Mouse (Mus musculus) megakaryocyte-erythroid progenitor cell, adult 5-6 weeks (primary cell): ENCODE data around the gene Morc2b. TPM values are rescaled to one million over a fixed set of nuclear protein-coding genes. Genes with fewer than 3 reads are reported as not detected.
"Not testable (repeated sequence)": the region's sequence is repeated elsewhere in the genome, so short reads cannot be mapped to it uniquely, and the experiment has no call there.

Experiments
- ATAC-seq: replicated peaks from 2 replicates; pipeline ENCODE4 v1.8.0; 2016; ENCODE audit warnings: mild to moderate bottlenecking, inconsistent platforms; ENCODE audit not compliant: severe bottlenecking, poor library complexity, low FRiP score, low TSS enrichment
- total RNA-seq, 2 experiments: library from RNA; stranded (forward) in 1 of 2; stranded (reverse) in 1 of 2; fragments of 200-1000, 215-1000 nt in 1 of 2; fragments of >200 nt in 1 of 2; fragmentation: Nextera tagmentation in 1 of 2; gene quantifications; 2 replicates each; pipeline ENCODE4 v1.2.3; 2014 to 2017

Morc2b gene
- total RNA-seq (2014; fragmentation: Nextera tagmentation) (not detected in 2 replicates), total RNA-seq (2017) (not detected in 2 replicates)

DNA sequence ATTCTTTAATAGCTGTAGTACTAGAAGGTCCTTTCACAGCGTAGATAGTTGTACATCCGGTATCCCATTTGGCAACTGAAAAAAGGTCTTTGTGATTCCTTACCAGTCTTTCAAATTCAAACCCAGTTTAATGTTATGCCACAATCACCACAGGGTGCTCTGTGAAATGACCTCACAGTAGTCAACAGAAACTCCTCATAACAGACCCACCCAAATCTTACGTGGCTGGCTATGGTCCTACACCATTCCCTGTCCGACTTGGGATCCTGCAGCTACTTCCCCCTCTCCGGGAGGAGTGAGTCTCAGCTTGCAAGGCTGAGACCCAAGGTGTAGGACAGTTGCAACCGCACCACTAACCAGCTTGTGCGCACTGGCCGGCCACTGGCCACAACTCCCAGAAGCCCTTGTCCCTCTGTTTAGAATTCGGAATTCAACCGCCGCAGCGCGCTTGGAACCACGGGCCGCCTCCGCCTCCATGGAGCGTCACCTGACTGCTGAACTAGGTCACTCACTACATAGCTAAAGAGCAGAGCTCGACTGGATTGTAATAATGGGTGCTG lies at the start of gene Morc2b:
TSS of gene Morc2b (minus strand) at position 423 of the 560 bp plus-strand sequence.
- ATAC-seq, result no peak

DNA sequence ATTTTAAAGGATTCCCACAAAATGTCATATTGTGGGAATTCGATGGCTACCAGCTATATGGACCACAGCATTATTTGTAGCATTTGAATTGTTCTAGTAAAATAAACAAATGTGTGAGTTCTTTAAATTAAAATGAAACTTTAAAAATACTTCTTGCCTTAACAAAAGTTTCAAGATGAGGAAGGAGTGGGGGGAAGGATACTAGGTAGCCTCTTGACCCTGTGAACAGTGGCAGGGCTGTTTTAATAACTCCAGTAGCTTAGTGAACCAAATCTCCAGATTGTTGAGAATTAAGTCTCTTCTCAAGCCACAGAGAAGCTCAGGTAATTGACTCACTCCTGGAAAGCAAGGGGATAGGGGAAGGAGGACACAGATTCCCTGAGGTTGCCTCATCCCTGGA lies 28.7 kb upstream of the Morc2b start, which contains the start of gene Olfr55:
TSS of gene Olfr55 (plus strand) at position 301 of the 400 bp plus-strand sequence.
- ATAC-seq, result not testable (repeated sequence)

DNA sequence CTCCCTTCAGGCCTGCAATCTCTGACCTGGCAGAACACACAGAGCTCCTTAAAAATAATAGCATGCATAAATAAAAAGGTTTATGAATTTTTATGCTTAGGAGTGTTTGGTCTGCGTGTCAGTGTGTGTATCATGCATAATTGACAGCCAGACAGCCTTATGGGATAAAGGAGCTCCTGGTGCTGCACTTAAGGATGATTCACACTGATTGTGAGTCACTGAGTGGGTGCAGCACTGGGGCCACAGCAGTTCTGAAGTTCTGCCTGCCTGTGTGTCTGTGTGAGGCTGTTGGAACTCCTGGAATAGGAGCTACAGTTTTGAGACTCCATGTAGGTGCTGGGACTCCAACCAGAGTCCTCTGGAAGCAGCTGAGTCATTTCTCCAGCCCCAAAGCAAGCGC lies 13.2 kb downstream of the Morc2b start:
- no peak for ATAC-seq

DNA sequence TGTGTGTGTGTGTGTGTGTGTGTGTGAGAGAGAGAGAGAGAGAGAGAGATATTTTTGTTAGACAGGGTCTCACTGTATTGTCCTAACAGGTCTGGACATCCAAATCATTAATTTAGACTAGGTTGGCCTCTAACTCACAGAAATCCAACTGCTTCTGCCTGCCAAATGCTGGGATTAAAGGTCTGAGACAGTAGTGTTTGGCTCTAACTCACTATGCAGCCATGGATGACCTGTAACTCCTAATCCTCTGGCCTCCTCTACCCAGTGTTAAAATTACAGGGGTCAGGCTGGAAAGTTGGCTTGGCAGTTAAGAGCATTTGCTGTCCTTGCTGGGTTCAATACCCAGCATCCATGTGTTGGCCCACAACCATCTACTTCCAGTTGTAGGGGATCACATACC lies 14.9 kb downstream of the Morc2b start:
- no peak for ATAC-seq

DNA sequence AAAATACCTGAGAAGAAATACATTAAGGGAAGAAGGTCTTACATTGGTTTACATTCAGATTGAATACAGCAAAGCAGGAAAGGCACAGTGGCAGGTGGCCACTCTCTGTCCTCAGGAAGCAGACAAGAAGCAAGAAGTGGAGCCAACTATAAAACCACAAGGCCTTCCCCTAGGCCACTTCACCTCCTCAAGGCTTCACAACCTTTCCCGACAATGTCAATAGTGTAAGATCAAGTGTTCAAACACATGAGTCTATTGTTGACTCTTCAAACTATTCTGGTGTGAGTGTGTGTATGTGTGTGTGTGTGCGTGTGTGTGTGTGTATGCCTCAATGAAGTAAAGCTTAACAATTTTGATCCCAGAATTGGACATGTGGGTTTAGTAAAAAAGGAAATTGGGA lies 42.1 kb downstream of the Morc2b start:
- no peak for ATAC-seq

DNA sequence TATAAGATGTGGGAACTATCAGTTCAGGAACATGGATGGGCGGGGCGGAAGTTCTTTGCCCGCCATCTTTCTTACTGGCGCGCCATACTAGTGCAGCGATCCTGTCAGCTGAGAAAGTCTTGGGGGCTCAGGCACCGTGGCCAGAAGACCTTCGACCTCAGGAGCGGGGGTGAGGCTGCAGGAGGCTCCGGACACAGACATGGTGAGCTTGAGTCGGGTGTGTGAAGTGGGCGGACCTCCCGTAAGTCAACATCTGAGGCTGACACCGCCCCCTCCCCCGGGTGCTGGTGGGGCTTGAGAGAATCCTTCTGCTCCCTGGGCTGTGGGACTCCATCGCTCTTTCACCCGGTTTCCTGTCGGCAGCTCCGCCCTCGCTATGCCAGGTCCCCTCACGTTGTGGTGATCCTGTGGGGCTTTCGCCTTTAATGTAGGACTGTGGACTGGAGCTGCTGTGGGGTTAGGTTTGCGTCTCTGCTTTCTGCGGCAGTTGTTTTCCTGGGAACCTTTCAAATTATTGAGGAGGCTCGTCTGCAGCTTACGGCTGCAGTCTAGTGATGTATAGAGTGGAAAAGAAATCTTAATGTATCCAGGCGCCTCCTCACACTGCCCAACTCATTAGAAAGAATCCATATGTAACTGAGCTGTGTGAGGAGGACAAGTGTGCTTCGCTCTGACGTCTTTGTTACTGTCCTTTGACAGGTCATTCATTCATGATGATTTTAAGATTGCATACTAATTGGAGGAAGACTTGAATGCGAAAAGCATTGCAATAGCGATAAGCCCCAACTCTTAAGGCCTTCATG lies 46.9 kb downstream of the Morc2b start:
- ATAC-seq, result peak; percentile 70

DNA sequence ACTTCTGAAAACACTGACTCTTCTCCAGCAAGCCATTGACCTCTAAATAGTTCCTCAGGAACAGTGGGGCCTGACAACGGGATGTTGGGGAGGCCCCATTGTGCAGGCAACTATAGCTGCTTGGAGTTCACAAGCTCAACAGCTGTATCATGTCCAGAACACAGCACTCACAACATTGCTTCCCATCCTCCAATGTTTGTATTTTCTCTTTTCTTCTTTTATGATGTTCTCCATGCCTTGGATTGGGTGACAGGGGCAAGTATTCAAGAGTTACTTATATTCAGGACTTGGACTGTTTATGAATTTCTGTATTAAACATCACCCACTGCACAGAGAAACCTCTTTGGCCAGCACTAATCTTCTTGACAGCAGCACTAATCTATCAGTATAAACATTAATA lies 47.9 kb downstream of the Morc2b start:
- ATAC-seq, result no peak

DNA sequence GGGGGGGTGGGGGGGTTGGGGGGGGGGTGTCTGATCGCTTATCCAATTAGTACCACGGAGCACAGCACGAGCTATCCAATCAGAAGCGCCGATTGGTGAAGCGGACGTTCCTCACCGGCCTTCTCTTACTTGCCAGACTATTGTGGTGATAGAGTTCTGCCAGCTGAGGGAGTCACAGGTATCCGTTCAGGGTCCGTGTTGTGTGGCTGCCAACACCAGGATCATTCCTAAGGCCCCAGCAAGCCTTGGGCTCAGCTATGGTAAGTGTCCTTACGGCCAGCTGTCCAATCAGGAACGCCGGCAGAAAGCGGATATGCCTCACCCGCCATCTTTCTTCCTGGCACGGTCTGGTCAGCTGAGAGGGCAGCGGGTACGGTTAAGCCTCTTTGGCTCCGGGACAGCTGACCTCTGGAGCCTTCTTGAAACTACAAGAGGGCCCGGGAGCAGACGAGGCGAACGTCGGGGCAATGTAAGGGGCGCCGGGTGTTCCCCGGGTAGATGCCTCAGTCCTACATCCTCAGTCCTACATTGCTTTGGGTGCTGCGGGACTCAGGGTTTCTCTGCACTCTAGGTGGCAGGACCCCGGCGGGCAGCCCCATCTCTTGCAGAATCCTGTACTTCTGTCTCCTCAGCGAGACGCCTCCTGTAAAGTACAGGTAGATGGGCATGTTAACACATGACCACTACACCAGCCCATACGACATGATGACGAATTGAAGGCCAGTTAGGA lies 50.1 kb downstream of the Morc2b start, which contains the start of gene Zfp563:
TSS of gene Zfp563 (plus strand) at position 91 of the 730 bp plus-strand sequence.
- peak; percentile 93 for ATAC-seq

DNA sequence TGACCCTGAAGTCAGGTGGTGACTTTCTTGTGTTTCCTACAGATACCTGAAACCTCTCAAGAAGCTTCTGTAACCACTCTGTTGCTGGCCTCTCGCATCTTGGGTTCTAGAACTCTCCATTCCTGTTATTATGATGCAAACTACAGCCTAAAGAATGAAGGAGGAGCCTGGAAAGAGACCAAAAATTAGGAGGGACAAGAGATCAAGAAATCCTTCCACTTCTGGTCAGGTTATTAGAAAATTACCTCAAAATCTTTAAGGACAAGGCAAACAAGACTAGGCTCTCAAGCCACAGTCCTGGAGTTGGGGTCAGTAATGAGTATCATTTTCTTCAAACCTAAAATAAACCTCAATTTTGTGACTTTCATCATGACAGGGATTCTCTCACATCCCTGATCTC lies 71.5 kb downstream of the Morc2b start, which contains the start of gene 4921501E09Rik:
TSS of gene 4921501E09Rik (minus strand) at position 101 of the 400 bp plus-strand sequence.
- ATAC-seq, result no peak

Other genes with a start within 250 kb of the Morc2b start
- 6.9 and 7.6 TPM in 2 replicates for gene Zfp870, start 248.0 kb downstream of the Morc2b start, total RNA-seq (2014; fragmentation: Nextera tagmentation)
- 1.1 and 6.5 TPM in 2 replicates for gene Zfp870, start 248.0 kb downstream of the Morc2b start, total RNA-seq (2017)
- gene Cyp4f14, start 222.3 kb downstream of the Morc2b start, total RNA-seq (2014; fragmentation: Nextera tagmentation), result not detected in 2 replicates
- gene Cyp4f14, start 222.3 kb downstream of the Morc2b start, total RNA-seq (2017), result not detected in 2 replicates
- gene Cyp4f13, start 192.3 kb downstream of the Morc2b start, total RNA-seq (2014; fragmentation: Nextera tagmentation), result 14.4 and 19.2 TPM in 2 replicates
- 2.8 and 5.4 TPM in 2 replicates for gene Cyp4f13, start 192.3 kb downstream of the Morc2b start, total RNA-seq (2017)
- 13.4 and 16.8 TPM in 2 replicates for gene Zfp472, start 173.9 kb downstream of the Morc2b start, total RNA-seq (2014; fragmentation: Nextera tagmentation)
- 16.5 and 20.0 TPM in 2 replicates for gene Zfp472, start 173.9 kb downstream of the Morc2b start, total RNA-seq (2017)
- gene Zfp952, start 146.6 kb downstream of the Morc2b start, total RNA-seq (2014; fragmentation: Nextera tagmentation), result 7.5 and 8.5 TPM in 2 replicates
- 4.1 and 8.3 TPM in 2 replicates for gene Zfp952, start 146.6 kb downstream of the Morc2b start, total RNA-seq (2017)
- 6.6 and 12.2 TPM in 2 replicates for gene Zfp763, start 106.3 kb downstream of the Morc2b start, total RNA-seq (2014; fragmentation: Nextera tagmentation)
- gene Zfp763, start 106.3 kb downstream of the Morc2b start, total RNA-seq (2017), result 8.0 and 14.3 TPM in 2 replicates
- gene 4921501E09Rik, start 71.6 kb downstream of the Morc2b start, total RNA-seq (2014; fragmentation: Nextera tagmentation), result not detected in 2 replicates
- gene 4921501E09Rik, start 71.6 kb downstream of the Morc2b start, total RNA-seq (2017), result not detected in 2 replicates
- gene Zfp563, start 50.4 kb downstream of the Morc2b start, total RNA-seq (2014; fragmentation: Nextera tagmentation), result 3.7 and 5.2 TPM in 2 replicates
- 3.9 and 6.8 TPM in 2 replicates for gene Zfp563, start 50.4 kb downstream of the Morc2b start, total RNA-seq (2017)
- not detected in 2 replicates for gene Olfr55, start 28.8 kb upstream of the Morc2b start, total RNA-seq (2014; fragmentation: Nextera tagmentation)
- gene Olfr55, start 28.8 kb upstream of the Morc2b start, total RNA-seq (2017), result not detected in 2 replicates
- not detected in 2 replicates for gene Olfr239, start 51.6 kb upstream of the Morc2b start, total RNA-seq (2014; fragmentation: Nextera tagmentation)
- gene Olfr239, start 51.6 kb upstream of the Morc2b start, total RNA-seq (2017), result not detected in 2 replicates
- not detected in 2 replicates for gene Olfr1564, start 82.0 kb upstream of the Morc2b start, total RNA-seq (2014; fragmentation: Nextera tagmentation)
- not detected in 2 replicates for gene Olfr1564, start 82.0 kb upstream of the Morc2b start, total RNA-seq (2017)
- gene Zfp955a, start 115.5 kb upstream of the Morc2b start, total RNA-seq (2014; fragmentation: Nextera tagmentation), result 9.4 and 13.1 TPM in 2 replicates
- gene Zfp955a, start 115.5 kb upstream of the Morc2b start, total RNA-seq (2017), result 10.8 and 18.6 TPM in 2 replicates
- gene Olfr63, start 125.0 kb upstream of the Morc2b start, total RNA-seq (2014; fragmentation: Nextera tagmentation), result 0.12 TPM in 1 of 2 replicates, not detected in the other
- not detected in 2 replicates for gene Olfr63, start 125.0 kb upstream of the Morc2b start, total RNA-seq (2017)
- 5.7 and 6.9 TPM in 2 replicates for gene Zfp955b, start 149.9 kb upstream of the Morc2b start, total RNA-seq (2014; fragmentation: Nextera tagmentation)
- 6.9 and 11.9 TPM in 2 replicates for gene Zfp955b, start 149.9 kb upstream of the Morc2b start, total RNA-seq (2017)
- 14.1 and 15.4 TPM in 2 replicates for gene Zfp81, start 219.2 kb upstream of the Morc2b start, total RNA-seq (2014; fragmentation: Nextera tagmentation)
- 13.4 and 24.3 TPM in 2 replicates for gene Zfp81, start 219.2 kb upstream of the Morc2b start, total RNA-seq (2017)